Mouse (Mus musculus): ENCODE measurements around the gene Olfr288. TPM values are rescaled to one million over a fixed set of nuclear protein-coding genes. Genes with fewer than 3 reads are reported as not detected.

Gene Olfr288
- not detected for polyA plus RNA-seq (2017; shearing (Covaris generic))

GRCm38 (mm10) chr15:98195442-98195841 lies at the start of gene Olfr288:
TSS of gene Olfr288 (minus strand) at chr15:98195542.

GRCm38 (mm10) chr15:98234350-98234749 lies 39.0 kb upstream of the Olfr288 start, which contains the start of gene Olfr286:
TSS of gene Olfr286 (minus strand) at chr15:98234450.

GRCm38 (mm10) chr15:98220877-98221276 lies 25.5 kb upstream of the Olfr288 start, which contains the start of the genes Gm44579 and Olfr287:
TSS of gene Gm44579 (minus strand) at chr15:98220977.
TSS of gene Olfr287 (minus strand) at chr15:98221056.

GRCm38 (mm10) chr15:98166963-98167644 lies 28.2 kb downstream of the Olfr288 start, which contains the start of gene Ccdc184:
TSS of gene Ccdc184 (plus strand) at chr15:98167158.

GRCm38 (mm10) chr15:98165525-98165924 lies 29.8 kb downstream of the Olfr288 start, which contains the start of gene Asb8:
TSS of gene Asb8 (minus strand) at chr15:98165625.

Other genes starting within 250 kb of the Olfr288 start
- 17.0 TPM for gene Tmem106c, start 231.3 kb downstream of the Olfr288 start, polyA plus RNA-seq (2017; shearing (Covaris generic))
- gene Col2a1, start 190.8 kb downstream of the Olfr288 start, polyA plus RNA-seq (2017; shearing (Covaris generic)) = not detected
- 8.4 TPM for gene Pfkm, start 103.0 kb downstream of the Olfr288 start, polyA plus RNA-seq (2017; shearing (Covaris generic))
- gene Senp1, start 101.8 kb downstream of the Olfr288 start, polyA plus RNA-seq (2017; shearing (Covaris generic)) = 37.5 TPM
- 16.3 TPM for gene Asb8, start 29.9 kb downstream of the Olfr288 start, polyA plus RNA-seq (2017; shearing (Covaris generic))
- gene Ccdc184, start 28.4 kb downstream of the Olfr288 start, polyA plus RNA-seq (2017; shearing (Covaris generic)) = 0.16 TPM
- not detected for gene Gm44579, start 25.4 kb upstream of the Olfr288 start, polyA plus RNA-seq (2017; shearing (Covaris generic))
- not detected for gene Olfr287, start 25.5 kb upstream of the Olfr288 start, polyA plus RNA-seq (2017; shearing (Covaris generic))
- gene Olfr286, start 38.9 kb upstream of the Olfr288 start, polyA plus RNA-seq (2017; shearing (Covaris generic)) = not detected
- gene H1fnt, start 61.8 kb upstream of the Olfr288 start, polyA plus RNA-seq (2017; shearing (Covaris generic)) = not detected
- not detected for gene Zfp641, start 100.6 kb upstream of the Olfr288 start, polyA plus RNA-seq (2017; shearing (Covaris generic))
- gene Olfr285, start 121.8 kb upstream of the Olfr288 start, polyA plus RNA-seq (2017; shearing (Covaris generic)) = not detected
- gene Olfr284, start 145.4 kb upstream of the Olfr288 start, polyA plus RNA-seq (2017; shearing (Covaris generic)) = not detected
- gene Olfr283, start 185.4 kb upstream of the Olfr288 start, polyA plus RNA-seq (2017; shearing (Covaris generic)) = not detected
- not detected for gene Olfr282, start 235.7 kb upstream of the Olfr288 start, polyA plus RNA-seq (2017; shearing (Covaris generic))

All from effector memory CD4-positive, alpha-beta T cell, adult 5 months (primary cell).